Mouse (Mus musculus): ENCODE results near the gene Gm45062. TPM values are rescaled to one million over a fixed set of nuclear protein-coding genes. Genes with fewer than 3 reads are reported as not detected.

The Gm45062 gene
- total and polyA plus RNA-seq, 2 experiments from 2014 or later = 2.5 to 8.1 TPM

GRCm38 (mm10) chr6:8509551-8509950, 250.3 kb downstream of the Gm45062 start, which contains the start of gene Glcci1:
TSS of gene Glcci1 (plus strand) at chr6:8509600.
- H3K27ac ChIP-seq (ENCODE audit: low read depth, low read length) = peak within 1 kb of the TSS; percentile 98
- ATAC-seq (ENCODE audit: low FRiP score) = peak; percentile 84
- TF ChIP-seq CTCF (IDR thresholded peaks at IDR 0.05) = no peak
- DNase-seq (ENCODE audit: low spot score) = peak; percentile 81
- peak within 1 kb of the TSS; percentile 82 for H3K4me2 ChIP-seq (ENCODE audit: low read depth, low read length, poor library complexity, severe bottlenecking)
- H3K9me3 ChIP-seq (ENCODE audit: low read length) = no peaks in the 10 kb centered on the region
- WGBS = 0% methylated on average over 20 of the region's 69 CpGs
- H3K9ac ChIP-seq (replicated peaks; ENCODE audit: low read length, poor library complexity, severe bottlenecking) = peak within 1 kb of the TSS; percentile 94
- H3K36me3 ChIP-seq (ENCODE audit: insufficient read depth, low read length) = no peaks in the 10 kb centered on the region
- H3K27me3 ChIP-seq (ENCODE audit: insufficient read depth, low read length) = no peaks in the 10 kb centered on the region
- peak within 1 kb of the TSS; percentile 93 for H3K4me3 ChIP-seq (ENCODE audit: low read depth, low read length)
- no peaks in the 10 kb centered on the region for H3K4me1 ChIP-seq (ENCODE audit: insufficient read depth, low read length)

- under 1% methylated on average over 50 of the region's 73 CpGs for WGBS
- Histone ChIP-seq H3K27me3 (ENCODE audit: insufficient read depth, low read length) (no peaks in the 10 kb centered on the region), H3K4me3 (ENCODE audit: low read depth, low read length) (peak overlapping the region; percentile 93), H3K4me1 (ENCODE audit: insufficient read depth, low read length) (no peaks in the 10 kb centered on the region), H3K27ac (ENCODE audit: low read depth, low read length) (peak overlapping the region; percentile 98), H3K4me2 (ENCODE audit: low read depth, low read length, poor library complexity, severe bottlenecking) (peak overlapping the region; percentile 82), H3K9me3 (ENCODE audit: low read length) (no peaks in the 10 kb centered on the region), H3K36me3 (ENCODE audit: insufficient read depth, low read length) (no peaks in the 10 kb centered on the region), H3K9ac (replicated peaks; ENCODE audit: low read length, poor library complexity, severe bottlenecking) (peak overlapping the region; percentile 94)
- TF ChIP-seq CTCF (IDR thresholded peaks at IDR 0.05) = no peak
- ATAC-seq (ENCODE audit: low FRiP score) (peak; percentile 4), DNase-seq (ENCODE audit: low spot score) (no peak)
Measured at GRCm38 (mm10) chr6:8509961-8510863, 251.0 kb downstream of the Gm45062 start.

DNA sequence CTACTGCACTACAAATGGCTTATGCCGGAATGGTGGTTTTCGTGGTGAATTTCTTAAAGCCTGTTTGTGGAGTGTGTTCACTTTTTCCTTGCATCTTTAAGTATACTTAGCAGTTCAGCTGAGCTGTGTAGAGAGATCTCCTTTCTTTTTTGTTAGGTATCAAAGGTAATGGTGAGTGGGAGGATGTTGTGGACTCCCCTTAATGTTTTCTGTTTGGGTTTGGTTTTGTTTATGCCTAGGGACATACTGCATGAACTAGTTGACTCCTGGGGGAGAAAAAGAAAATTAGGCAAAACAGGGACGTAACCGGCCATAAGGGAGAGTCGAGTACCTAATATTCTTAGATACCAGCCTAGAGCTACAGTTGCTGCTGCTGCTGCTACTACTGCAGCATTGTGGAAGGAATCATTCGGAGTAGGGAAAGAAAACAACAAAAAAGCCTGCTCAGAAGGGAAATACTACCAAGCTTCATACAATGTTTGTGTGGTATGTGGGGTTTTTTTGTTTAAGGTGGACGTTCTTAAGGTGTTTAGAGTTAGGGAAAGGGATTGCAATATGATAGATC, 251.7 kb downstream of the Gm45062 start:
- H3K9me3 ChIP-seq (ENCODE audit: low read length) = no peaks in the 10 kb centered on the region
- peak overlapping the region; percentile 82 for H3K4me2 ChIP-seq (ENCODE audit: low read depth, low read length, poor library complexity, severe bottlenecking)
- H3K4me1 ChIP-seq (ENCODE audit: insufficient read depth, low read length) = no peaks in the 10 kb centered on the region
- H3K4me3 ChIP-seq (ENCODE audit: low read depth, low read length) = peak overlapping the region; percentile 93
- WGBS = 2% methylated on average over 7 of the region's 7 CpGs
- DNase-seq (ENCODE audit: low spot score) = no peak
- H3K27me3 ChIP-seq (ENCODE audit: insufficient read depth, low read length) = no peaks in the 10 kb centered on the region
- no peak for TF ChIP-seq CTCF (IDR thresholded peaks at IDR 0.05)
- H3K36me3 ChIP-seq (ENCODE audit: insufficient read depth, low read length) = no peaks in the 10 kb centered on the region
- H3K27ac ChIP-seq (ENCODE audit: low read depth, low read length) = peak overlapping the region; percentile 98
- no peak for ATAC-seq (ENCODE audit: low FRiP score)
- H3K9ac ChIP-seq (replicated peaks; ENCODE audit: low read length, poor library complexity, severe bottlenecking) = peak overlapping the region; percentile 94

GRCm38 (mm10) chr6:8511447-8511846, 252.2 kb downstream of the Gm45062 start:
- Histone ChIP-seq H3K4me3 (ENCODE audit: low read depth, low read length) (peak overlapping the region; percentile 93), H3K27ac (ENCODE audit: low read depth, low read length) (peak overlapping the region; percentile 98; the same call in 1 of the 2 replicates), H3K4me2 (ENCODE audit: low read depth, low read length, poor library complexity, severe bottlenecking) (peak overlapping the region; percentile 82), H3K9me3 (ENCODE audit: low read length) (no peaks in the 10 kb centered on the region), H3K9ac (replicated peaks; ENCODE audit: low read length, poor library complexity, severe bottlenecking) (peak overlapping the region; percentile 94), H3K27me3 (ENCODE audit: insufficient read depth, low read length) (no peaks in the 10 kb centered on the region), H3K36me3 (ENCODE audit: insufficient read depth, low read length) (no peaks in the 10 kb centered on the region), H3K4me1 (ENCODE audit: insufficient read depth, low read length) (no peaks in the 10 kb centered on the region)
- DNase-seq (ENCODE audit: low spot score) (peak; percentile 44), ATAC-seq (ENCODE audit: low FRiP score) (no peak)
- 8% methylated on average over 3 of the region's 3 CpGs for WGBS
- no peak for TF ChIP-seq CTCF (IDR thresholded peaks at IDR 0.05)

DNA sequence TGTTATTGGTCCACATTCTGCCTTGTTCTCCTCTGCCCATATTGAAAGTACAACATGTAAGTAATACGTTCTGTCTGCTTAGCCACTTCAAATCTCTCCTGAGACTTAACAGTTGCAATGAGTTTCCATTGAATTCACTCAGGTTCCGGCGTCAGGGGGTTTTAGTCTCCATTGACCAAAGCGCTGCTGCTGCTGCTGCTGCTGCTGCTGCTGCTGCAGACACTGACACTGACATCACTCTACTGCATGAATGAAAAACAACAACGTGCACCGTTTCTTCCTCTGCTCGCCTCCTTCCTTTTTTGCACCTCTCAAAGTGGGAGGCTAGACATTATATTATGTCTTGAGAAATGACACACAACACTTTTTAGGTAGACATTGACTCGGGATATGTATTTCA, 253.2 kb downstream of the Gm45062 start:
- no peak for ATAC-seq (ENCODE audit: low FRiP score)
- Histone ChIP-seq H3K4me1 (ENCODE audit: insufficient read depth, low read length) (no peaks in the 10 kb centered on the region), H3K27ac (ENCODE audit: low read depth, low read length) (no peak overlapping the region), H3K4me3 (ENCODE audit: low read depth, low read length) (peak overlapping the region; percentile 93), H3K9ac (replicated peaks; ENCODE audit: low read length, poor library complexity, severe bottlenecking) (peak overlapping the region; percentile 94), H3K4me2 (ENCODE audit: low read depth, low read length, poor library complexity, severe bottlenecking) (peak overlapping the region; percentile 82), H3K9me3 (ENCODE audit: low read length) (no peaks in the 10 kb centered on the region), H3K27me3 (ENCODE audit: insufficient read depth, low read length) (no peaks in the 10 kb centered on the region), H3K36me3 (ENCODE audit: insufficient read depth, low read length) (no peaks in the 10 kb centered on the region)
- TF ChIP-seq CTCF (IDR thresholded peaks at IDR 0.05) = no peak
- 8% methylated on average over 8 of the region's 8 CpGs for WGBS
- DNase-seq (ENCODE audit: low spot score) = peak; percentile 42

DNA sequence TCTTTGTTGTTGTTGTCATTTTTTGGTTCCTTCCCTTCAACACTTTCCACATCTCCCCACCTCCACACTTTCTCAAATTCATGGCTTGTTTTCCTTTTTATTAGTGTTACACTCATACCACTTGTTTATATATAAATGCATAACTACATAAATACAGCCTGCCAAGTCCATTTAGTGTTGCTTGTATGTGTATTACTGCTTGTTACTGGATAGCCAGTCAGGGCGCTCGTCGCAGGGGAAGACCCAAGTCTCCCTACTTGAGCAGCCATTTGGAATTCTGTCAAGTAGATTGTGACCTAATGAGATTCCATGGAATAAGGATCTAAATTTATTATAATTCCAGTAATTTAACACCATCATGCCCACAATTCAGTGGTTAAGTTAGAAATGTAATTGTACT, 260.4 kb downstream of the Gm45062 start:
- DNase-seq (ENCODE audit: low spot score) = no peak
- 80% methylated on average over 3 of the region's 3 CpGs for WGBS

More for the DNA sequence above, 260.4 kb downstream of the Gm45062 start:
- no peaks in the 10 kb centered on the region for H3K27me3 ChIP-seq (ENCODE audit: insufficient read depth, low read length)
- no peaks in the 10 kb centered on the region for H3K36me3 ChIP-seq (ENCODE audit: insufficient read depth, low read length)
- no peak overlapping the region for H3K9ac ChIP-seq (replicated peaks; ENCODE audit: low read length, poor library complexity, severe bottlenecking)
- no peaks in the 10 kb centered on the region for H3K4me1 ChIP-seq (ENCODE audit: insufficient read depth, low read length)
- H3K27ac ChIP-seq (ENCODE audit: low read depth, low read length) = no peak overlapping the region
- H3K4me2 ChIP-seq (ENCODE audit: low read depth, low read length, poor library complexity, severe bottlenecking) = no peak overlapping the region
- no peak for TF ChIP-seq CTCF (IDR thresholded peaks at IDR 0.05)
- no peak overlapping the region for H3K4me3 ChIP-seq (ENCODE audit: low read depth, low read length)
- no peaks in the 10 kb centered on the region for H3K9me3 ChIP-seq (ENCODE audit: low read length)
- ATAC-seq (ENCODE audit: low FRiP score) = no peak

Data from midbrain, postnatal 0 days (tissue).